Mouse (Mus musculus) heart, embryonic 12.5 days (tissue): ENCODE measurements around the gene Wdr77. TPM values are rescaled to one million over a fixed set of nuclear protein-coding genes. Genes with fewer than 3 reads are reported as not detected.
"Not testable (repeated sequence)": the region's sequence is repeated elsewhere in the genome, so short reads cannot be mapped to it uniquely, and the experiment has no call there.

Source experiments
- ATAC-seq: fragments of 200-750 bp; cut with Nextera tagmentation; 2 replicates; pipeline ENCODE4 v1.8.0; 2017; ENCODE audit warnings: moderate TSS enrichment, moderate library complexity; ENCODE audit not compliant: insufficient number of reproducible peaks, low FRiP score
- H3K27ac ChIP-seq: fragments of 300-500 bp; sonication (generic); 2 replicates; pipeline ENCODE4 v1.5.1; 2016; ENCODE audit warnings: mild to moderate bottlenecking, moderate library complexity; ENCODE audit not compliant: poor library complexity, severe bottlenecking
- H3K27me3 ChIP-seq: fragments of 300-500 bp; sonication (generic); replicated peaks from 2 replicates; pipeline ENCODE4 v1.6.1; 2016; ENCODE audit warnings: mild to moderate bottlenecking, moderate library complexity
- H3K36me3 ChIP-seq: fragments of 300-500 bp; sonication (generic); 2 replicates; pipeline ENCODE4 v1.6.1; 2016; ENCODE audit warnings: mild to moderate bottlenecking, moderate library complexity
- H3K4me1 ChIP-seq: fragments of 300-500 bp; sonication (generic); replicated peaks from 2 replicates; pipeline ENCODE4 v1.6.1; 2016; ENCODE audit warnings: mild to moderate bottlenecking
- H3K4me2 ChIP-seq: fragments of 300-500 bp; sonication (generic); 2 replicates; pipeline ENCODE4 v1.6.1; 2016; ENCODE audit warnings: mild to moderate bottlenecking, moderate library complexity
- H3K4me3 ChIP-seq: fragments of 300-500 bp; sonication (generic); 2 replicates; pipeline ENCODE4 v1.5.1; 2016; ENCODE audit warnings: mild to moderate bottlenecking
- H3K9ac ChIP-seq: fragments of 300-500 bp; sonication (generic); 2 replicates; pipeline ENCODE4 v1.6.1; 2016; ENCODE audit warnings: mild to moderate bottlenecking, moderate library complexity
- H3K9me3 ChIP-seq: fragments of 300-500 bp; sonication (generic); replicated peaks from 2 replicates; pipeline ENCODE4 v1.6.1; 2016; ENCODE audit warnings: mild to moderate bottlenecking, moderate library complexity
- WGBS: fragments of 180-500 bp; shearing (Covaris S2); methylation state at CpG from one replicate; pipeline ENCODE4 v1.1.7; 2016; 5-methylcytosine and 5-hydroxymethylcytosine counted together
- polyA plus RNA-seq: library from polyadenylated mRNA; unstranded; fragments of >200 nt; fragmentation: Nextera tagmentation; extraction: Ambion mirVana; gene quantifications from 2 replicates; pipeline ENCODE4 v1.2.1, GENCODE M21; 2016

Wdr77 gene
- polyA plus RNA-seq: 89.4 and 89.9 TPM in 2 replicates

- no peaks in the 10 kb centered on the region for H3K9me3 ChIP-seq
- peak within 1 kb of the TSS; percentile 89 for H3K4me2 ChIP-seq
- peaks cover 21% of the 10 kb centered on the region for H3K4me1 ChIP-seq
- WGBS: under 1% methylated on average over 52 of the region's 52 CpGs
- peak within 1 kb of the TSS; percentile 78 for H3K4me3 ChIP-seq
- no peaks in the 10 kb centered on the region for H3K27me3 ChIP-seq
- peak within 1 kb of the TSS; percentile 98 for H3K9ac ChIP-seq
- peak; percentile 97 for ATAC-seq
- peaks cover 44% of the 10 kb centered on the region for H3K36me3 ChIP-seq
- H3K27ac ChIP-seq: peak within 1 kb of the TSS; percentile 94
Measured at GRCm38 (mm10) chr3:105958974-105959580, at the start of gene Wdr77. Wdr77 (plus strand) TSS chr3:105959369.

GRCm38 (mm10) chr3:105910519-105911190, 48.5 kb upstream of the Wdr77 start:
- Histone ChIP-seq H3K36me3 (no peaks in the 10 kb centered on the region), H3K4me3 (no peak overlapping the region), H3K9ac (no peak overlapping the region), H3K27me3 (0 out of 2 replicates have a peak, but pooled peaks cover 9% of the 10 kb centered on the region), H3K27ac (no peak overlapping the region), H3K9me3 (no peaks in the 10 kb centered on the region), H3K4me1 (peaks cover 40% of the 10 kb centered on the region), H3K4me2 (no peak overlapping the region)
- ATAC-seq: no peak
- WGBS: 72% methylated on average over 11 of the region's 11 CpGs

DNA sequence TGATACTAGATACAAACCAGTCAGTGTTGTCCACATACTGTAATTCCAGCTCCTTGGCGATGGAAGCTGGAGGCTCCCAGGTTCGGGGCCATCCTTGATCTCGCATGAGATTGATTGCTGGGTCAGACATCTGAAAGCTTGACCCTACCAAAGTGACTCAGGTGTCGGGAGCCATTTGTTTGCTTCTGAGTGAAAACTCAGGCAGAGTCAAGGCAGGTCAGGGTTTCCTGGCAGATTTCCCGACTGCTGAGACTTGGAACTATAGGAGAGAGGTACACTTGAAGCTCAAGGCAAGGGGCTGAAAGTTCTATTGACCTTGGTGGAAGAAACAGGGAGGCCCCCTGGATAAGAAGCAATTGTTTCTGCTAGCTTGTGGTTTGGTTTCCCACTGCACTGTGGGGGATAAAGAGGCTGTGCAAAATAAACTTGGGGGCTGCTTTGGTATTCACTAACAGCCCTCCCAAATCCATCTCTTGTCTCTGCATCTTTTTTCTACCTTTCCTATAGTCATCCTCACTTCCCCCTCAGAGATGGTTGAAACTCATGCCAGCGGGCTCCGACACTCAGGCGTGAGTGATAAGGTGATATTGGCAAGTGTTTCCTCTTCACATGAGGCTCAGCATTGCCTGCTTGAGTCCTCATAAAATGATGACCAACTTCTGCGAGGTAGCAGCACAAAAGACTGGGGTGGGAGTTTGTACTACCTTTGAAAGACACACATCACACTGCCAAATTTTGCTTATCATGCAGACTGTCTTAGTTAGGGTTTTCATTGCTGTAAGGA, 46.9 kb upstream of the Wdr77 start:
- H3K9ac ChIP-seq: no peak overlapping the region
- no peak overlapping the region for H3K4me3 ChIP-seq
- 55% methylated on average over 9 of the region's 9 CpGs for WGBS
- ATAC-seq: no peak
- H3K27ac ChIP-seq: no peak overlapping the region
- H3K4me1 ChIP-seq: peaks cover 40% of the 10 kb centered on the region
- H3K4me2 ChIP-seq: no peak overlapping the region
- no peaks in the 10 kb centered on the region for H3K36me3 ChIP-seq
- H3K27me3 ChIP-seq: 0 out of 2 replicates have a peak, but pooled peaks cover 9% of the 10 kb centered on the region
- H3K9me3 ChIP-seq: no peaks in the 10 kb centered on the region

DNA sequence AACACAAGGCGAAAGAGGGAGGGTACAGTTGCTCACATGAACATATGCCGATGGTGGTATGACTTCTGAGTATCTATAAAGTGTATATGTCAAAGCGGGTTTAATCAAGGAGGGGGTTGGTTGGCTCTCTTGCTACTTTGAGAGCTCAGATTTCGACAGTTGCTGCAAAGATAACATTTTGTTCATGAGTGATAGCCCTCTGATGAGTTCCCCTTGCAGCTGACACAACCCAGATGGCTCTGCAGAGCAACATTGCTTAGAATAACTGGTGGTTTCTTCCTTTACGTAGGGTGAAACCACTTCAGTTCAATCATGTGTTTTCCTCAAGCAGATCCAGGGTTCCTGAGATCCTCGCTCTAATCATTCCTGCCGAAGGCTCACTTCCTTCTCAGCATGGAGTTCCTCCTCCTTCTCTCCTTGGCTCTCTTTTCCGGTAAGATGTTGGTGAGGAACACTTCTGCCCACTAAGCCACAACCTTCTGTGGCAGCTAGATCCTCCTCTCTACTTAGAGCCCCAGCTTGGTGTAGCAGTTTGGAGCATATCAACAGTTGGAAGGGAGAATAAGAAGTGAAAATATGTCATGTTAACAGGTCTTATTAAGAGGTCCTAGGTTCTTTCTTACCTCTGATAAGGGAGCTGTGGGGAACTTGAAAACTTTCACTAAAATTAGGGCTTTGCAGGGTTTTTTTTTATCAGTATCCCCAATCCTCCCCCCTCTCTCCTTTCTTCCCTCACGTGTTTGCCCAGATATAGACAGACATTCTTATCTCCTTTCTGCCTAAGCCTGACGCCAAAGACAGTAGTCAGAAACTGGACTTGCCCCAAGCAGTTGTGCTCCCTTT, 45.1 kb upstream of the Wdr77 start:
- WGBS: 12% methylated on average over 10 of the region's 10 CpGs
- no peak overlapping the region for H3K9ac ChIP-seq
- no peak overlapping the region for H3K4me3 ChIP-seq
- peaks cover 40% of the 10 kb centered on the region for H3K4me1 ChIP-seq
- 0 out of 2 replicates have a peak, but pooled peaks cover 9% of the 10 kb centered on the region for H3K27me3 ChIP-seq
- H3K9me3 ChIP-seq: no peaks in the 10 kb centered on the region
- peak overlapping the region; percentile 65 for H3K27ac ChIP-seq
- peak overlapping the region; percentile 37 for H3K4me2 ChIP-seq
- peak; percentile 52; the same call in 1 of the 2 replicates for ATAC-seq
- H3K36me3 ChIP-seq: no peaks in the 10 kb centered on the region

DNA sequence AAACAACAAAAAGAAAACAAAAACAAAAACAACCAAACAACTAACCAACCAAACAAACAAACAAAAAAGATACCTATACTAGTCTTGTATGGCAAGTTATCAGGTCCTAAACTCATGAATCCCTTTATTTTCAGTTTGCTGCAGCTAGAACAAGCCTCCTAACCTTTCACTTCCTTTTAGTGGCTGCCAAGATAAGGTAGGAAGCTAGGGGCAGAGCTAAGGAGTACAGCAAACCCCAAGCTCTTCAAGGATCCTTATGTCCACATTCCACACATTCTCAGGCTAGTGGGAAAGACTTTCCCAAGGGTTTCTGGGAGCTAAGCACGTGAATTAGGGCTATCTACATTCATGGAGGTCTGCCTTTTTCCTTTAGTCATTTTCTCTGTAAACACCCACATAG, 43.9 kb upstream of the Wdr77 start:
- no peak overlapping the region for H3K27ac ChIP-seq
- no peak overlapping the region for H3K9ac ChIP-seq
- H3K4me1 ChIP-seq: peaks cover 40% of the 10 kb centered on the region
- no peak overlapping the region for H3K4me3 ChIP-seq
- H3K36me3 ChIP-seq: no peaks in the 10 kb centered on the region
- H3K9me3 ChIP-seq: no peaks in the 10 kb centered on the region
- WGBS: 14% methylated on average over 1 of the region's 1 CpGs
- no peak for ATAC-seq
- no peak overlapping the region for H3K4me2 ChIP-seq
- 0 out of 2 replicates have a peak, but pooled peaks cover 7% of the 10 kb centered on the region for H3K27me3 ChIP-seq

GRCm38 (mm10) chr3:105916455-105916854, 42.7 kb upstream of the Wdr77 start:
- H3K27ac ChIP-seq, H3K36me3 ChIP-seq, ATAC-seq, H3K4me3 ChIP-seq, H3K27me3 ChIP-seq, H3K9ac ChIP-seq, H3K9me3 ChIP-seq, H3K4me2 ChIP-seq: not testable (repeated sequence)
- peaks cover 40% of the 10 kb centered on the region for H3K4me1 ChIP-seq

DNA sequence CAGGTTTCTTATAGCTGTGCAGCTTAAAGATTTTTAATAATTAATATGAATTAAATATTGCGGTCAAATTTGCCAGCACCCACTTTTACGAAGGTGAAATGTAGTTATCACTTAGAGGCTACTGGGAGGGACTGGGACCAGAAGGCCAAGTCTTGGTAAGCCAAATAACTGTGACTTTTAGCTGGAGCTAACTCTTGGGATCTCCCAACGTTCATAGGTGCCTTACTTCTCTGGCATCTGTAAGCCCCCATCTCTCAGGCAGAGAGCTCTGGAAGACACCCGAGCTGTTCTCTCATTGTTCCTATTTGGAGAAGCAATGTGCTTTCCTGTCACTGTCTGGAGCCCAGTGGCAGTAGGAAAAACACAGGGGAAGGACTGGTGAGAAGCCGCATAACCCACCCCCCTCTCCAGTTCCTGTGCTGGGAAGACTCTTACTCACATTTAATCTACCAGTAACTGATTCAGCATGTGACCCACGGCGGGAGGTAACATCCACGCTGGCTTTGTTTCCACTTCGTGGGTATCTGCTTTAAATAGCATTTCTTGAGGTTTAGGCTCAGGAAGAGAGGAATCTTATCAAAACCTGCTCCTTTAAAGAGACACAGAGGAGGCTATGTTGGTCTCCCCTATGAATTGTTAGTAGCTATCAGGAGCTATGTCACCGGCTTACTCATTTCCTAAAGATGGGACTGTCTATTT, 41.4 kb upstream of the Wdr77 start:
- H3K9me3 ChIP-seq: no peaks in the 10 kb centered on the region
- H3K4me3 ChIP-seq: no peak overlapping the region
- peak overlapping the region; percentile 3; the same call in 1 of the 2 replicates for H3K4me2 ChIP-seq
- no peaks in the 10 kb centered on the region for H3K36me3 ChIP-seq
- H3K9ac ChIP-seq: no peak overlapping the region
- 32% methylated on average over 10 of the region's 10 CpGs for WGBS
- H3K27me3 ChIP-seq: no peaks in the 10 kb centered on the region
- peak overlapping the region; percentile 52 for H3K27ac ChIP-seq
- H3K4me1 ChIP-seq: peaks cover 32% of the 10 kb centered on the region
- ATAC-seq: peak; percentile 54; the same call in 1 of the 2 replicates

DNA sequence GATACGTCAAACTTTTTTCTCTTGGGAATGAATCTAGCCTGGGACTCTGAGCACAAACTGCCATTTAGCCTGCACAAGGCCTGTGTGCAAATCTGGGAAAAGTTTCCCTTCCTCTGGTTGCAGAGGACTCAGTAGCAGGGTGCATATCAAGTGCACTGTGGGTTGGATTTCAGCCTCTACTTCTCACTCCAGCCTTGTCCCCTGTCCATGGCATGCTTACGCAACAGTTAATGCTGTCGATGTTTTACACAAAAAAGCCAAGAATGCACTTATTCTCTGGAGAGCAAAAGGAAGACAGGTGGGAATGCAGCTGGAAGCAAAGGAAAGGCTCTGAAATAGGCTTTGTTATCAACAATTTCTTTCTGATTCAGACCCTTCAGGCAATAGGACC, 40.8 kb upstream of the Wdr77 start:
- H3K4me2 ChIP-seq: no peak overlapping the region
- peaks cover 31% of the 10 kb centered on the region for H3K4me1 ChIP-seq
- no peaks in the 10 kb centered on the region for H3K27me3 ChIP-seq
- H3K9ac ChIP-seq: no peak overlapping the region
- no peak overlapping the region for H3K4me3 ChIP-seq
- H3K9me3 ChIP-seq: no peaks in the 10 kb centered on the region
- ATAC-seq: no peak
- peak overlapping the region; percentile 52; the same call in 1 of the 2 replicates for H3K27ac ChIP-seq
- no peaks in the 10 kb centered on the region for H3K36me3 ChIP-seq
- 61% methylated on average over 3 of the region's 3 CpGs for WGBS

- H3K4me2 ChIP-seq, ATAC-seq, H3K27ac ChIP-seq, H3K9me3 ChIP-seq, H3K9ac ChIP-seq, H3K4me3 ChIP-seq, H3K36me3 ChIP-seq, H3K27me3 ChIP-seq: not testable (repeated sequence)
- H3K4me1 ChIP-seq: peaks cover 11% of the 10 kb centered on the region
Measured at GRCm38 (mm10) chr3:105920743-105921142, 38.4 kb upstream of the Wdr77 start.

- ATAC-seq: no peak
- no peak overlapping the region for H3K9ac ChIP-seq
- no peak overlapping the region for H3K4me3 ChIP-seq
- H3K4me2 ChIP-seq: no peak overlapping the region
- H3K36me3 ChIP-seq: no peaks in the 10 kb centered on the region
- no peak overlapping the region for H3K27ac ChIP-seq
- no peaks in the 10 kb centered on the region for H3K27me3 ChIP-seq
- WGBS: 77% methylated on average over 2 of the region's 2 CpGs
- H3K4me1 ChIP-seq: peaks cover 11% of the 10 kb centered on the region
- H3K9me3 ChIP-seq: no peaks in the 10 kb centered on the region
Measured at GRCm38 (mm10) chr3:105921959-105922358, 37.2 kb upstream of the Wdr77 start.
